Mouse (Mus musculus) skeletal muscle tissue, postnatal 0 days (tissue): Measurements from ENCODE around the gene Nfxl1. TPM values are rescaled to one million over a fixed set of nuclear protein-coding genes. Genes with fewer than 3 reads are reported as not detected.

Experiments used
- polyA plus RNA-seq: library from polyadenylated mRNA; unstranded; fragments of >200 nt; fragmentation: Nextera tagmentation; extraction: Ambion mirVana; gene quantifications from 2 replicates; pipeline ENCODE4 v1.2.1, GENCODE M21; 2015

The Nfxl1 gene
- 6.3 and 6.4 TPM in 2 replicates for polyA plus RNA-seq

GRCm38 (mm10) chr5:72559544-72560049 is at the start of gene Nfxl1:
Nfxl1 (minus strand) TSS chr5:72559684.

GRCm38 (mm10) chr5:72587192-72587681 is 27.8 kb upstream of the Nfxl1 start, which contains the start of gene Gm5868:
Gm5868 (minus strand) TSS chr5:72587551.

GRCm38 (mm10) chr5:72580970-72581332 is 21.5 kb upstream of the Nfxl1 start, which contains the start of gene Zar1:
Zar1 (minus strand) TSS chr5:72581254.

DNA sequence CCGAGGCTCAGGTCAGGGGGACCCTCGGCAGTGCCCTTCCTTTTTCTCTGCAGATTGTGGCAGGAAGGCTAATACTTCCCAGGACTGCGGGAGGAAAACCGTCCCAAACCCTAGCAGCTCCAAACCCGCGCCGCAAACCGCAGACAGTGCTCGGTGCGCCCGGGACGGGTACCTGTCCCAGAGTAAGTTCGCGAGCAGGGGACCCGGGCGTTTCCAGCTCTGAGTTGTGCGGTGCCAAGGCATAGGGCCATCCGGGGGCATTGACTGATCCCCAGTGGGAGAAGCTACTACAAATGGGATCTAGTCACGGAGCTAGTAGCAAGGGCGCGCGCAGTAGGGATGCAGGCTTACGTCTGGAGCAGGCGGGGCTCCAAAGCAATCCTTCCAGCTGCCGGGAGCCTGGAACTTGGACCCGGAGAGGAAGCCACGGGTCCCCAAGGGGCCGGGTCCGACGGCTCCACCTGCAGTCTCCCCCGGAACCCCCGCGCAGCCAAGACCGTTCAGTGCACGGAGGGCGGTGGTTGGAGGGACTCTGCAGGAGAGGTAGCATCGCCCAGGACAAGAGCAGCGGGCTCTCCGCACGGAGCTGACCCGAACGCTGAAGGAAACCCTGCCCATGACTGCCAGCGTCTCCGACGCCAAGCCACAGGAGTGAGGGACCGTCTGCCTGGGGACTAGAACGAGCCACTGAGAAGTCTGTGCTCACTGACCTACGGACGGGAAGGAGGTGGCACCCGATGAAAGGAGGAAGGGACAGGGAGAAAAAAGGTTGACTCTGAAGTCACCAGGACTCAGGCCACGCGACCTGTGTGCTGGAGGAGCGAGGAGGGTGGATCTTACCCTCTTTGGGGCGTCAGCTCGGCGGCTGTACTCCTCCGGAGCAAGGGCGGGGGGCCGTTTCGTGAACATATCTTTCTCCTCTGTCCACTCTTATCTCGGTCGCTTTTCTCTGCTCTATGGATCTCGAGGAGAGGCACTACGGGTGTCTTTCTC is 55.7 kb downstream of the Nfxl1 start, which contains the start of gene Corin:
Gene Corin (minus strand): TSS at position 943 of the 993 bp plus-strand sequence.

Other genes starting within 250 kb of the Nfxl1 start
- 0.26 and 0.31 TPM in 2 replicates for gene Corin, start 55.2 kb downstream of the Nfxl1 start, polyA plus RNA-seq
- 0.09 TPM in 1 of 2 replicates, not detected in the other for gene Zar1, start 21.6 kb upstream of the Nfxl1 start, polyA plus RNA-seq
- 0.12 TPM in 1 of 2 replicates, not detected in the other for gene Gm5868, start 27.9 kb upstream of the Nfxl1 start, polyA plus RNA-seq
- not detected in 2 replicates for gene Cnga1, start 84.6 kb upstream of the Nfxl1 start, polyA plus RNA-seq
- 0.64 and 2.2 TPM in 2 replicates for gene Nipal1, start 88.1 kb upstream of the Nfxl1 start, polyA plus RNA-seq
- 0.05 TPM in 1 of 2 replicates, not detected in the other for gene Txk, start 193.1 kb upstream of the Nfxl1 start, polyA plus RNA-seq